Mouse (Mus musculus): ENCODE data around the gene Gpr162.
"Not testable (repeated sequence)": the region's sequence is repeated elsewhere in the genome, so short reads cannot be mapped to it uniquely, and the experiment has no call there.

Gene Gpr162

GRCm38 (mm10) chr6:124811403-124811665 lies 52.4 kb downstream of the Gpr162 start:
- DNase-seq (ENCODE audit: low spot score), result no peak

- not testable (repeated sequence) for DNase-seq (ENCODE audit: low spot score)
Measured at GRCm38 (mm10) chr6:124810566-124811402, 53.0 kb downstream of the Gpr162 start.

- DNase-seq (ENCODE audit: low spot score), result no peak
Measured at GRCm38 (mm10) chr6:124809775-124810538, 53.8 kb downstream of the Gpr162 start.

GRCm38 (mm10) chr6:124809052-124809774 lies 54.6 kb downstream of the Gpr162 start:
- peak; percentile 77 for DNase-seq (ENCODE audit: low spot score)
